Mouse (Mus musculus): ENCODE data around the gene Rps10. TPM values are rescaled to one million over a fixed set of nuclear protein-coding genes. Genes with fewer than 3 reads are reported as not detected.
"Not testable (repeated sequence)": the region's sequence is repeated elsewhere in the genome, so short reads cannot be mapped to it uniquely, and the experiment has no call there.

Gene Rps10
- polyA plus RNA-seq, 1 experiment from 2014 or later, result 835 TPM

DNA sequence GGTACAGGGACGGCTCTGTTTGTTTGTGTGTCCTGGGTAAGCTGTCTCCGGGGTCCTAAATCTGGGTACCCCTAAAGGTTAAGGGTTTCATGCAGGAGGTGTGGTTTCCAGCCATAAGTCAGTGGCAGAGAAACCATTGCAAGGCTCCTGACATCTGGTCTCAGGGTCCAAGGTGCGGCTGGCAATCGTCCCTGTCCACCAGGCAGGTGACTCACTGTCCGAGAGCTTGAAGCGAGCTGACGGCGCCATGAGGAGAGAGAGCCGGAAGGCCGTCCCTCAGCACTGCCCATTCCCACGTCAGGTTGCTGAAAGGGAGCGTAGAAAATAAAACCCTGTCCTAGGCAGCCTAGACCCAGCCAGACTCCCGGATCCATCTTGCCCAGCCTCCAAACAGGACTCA, 14.1 kb upstream of the Rps10 start:
- ATAC-seq (replicated peaks; ENCODE audit: low FRiP score), result no peak
- H3K9ac ChIP-seq (ENCODE audit: low read length), result no peak overlapping the region
- no peaks in the 10 kb centered on the region for H3K36me3 ChIP-seq (ENCODE audit: control insufficient read depth, insufficient read depth, low read length)
- DNase-seq (ENCODE audit: low spot score), result no peak
- WGBS, result 82% methylated on average over 13 of the region's 13 CpGs
- H3K4me2 ChIP-seq (ENCODE audit: low read depth, low read length, severe bottlenecking), result no peak overlapping the region
- H3K27me3 ChIP-seq (ENCODE audit: control insufficient read depth, insufficient read depth, low read length), result peaks cover 10% of the 10 kb centered on the region
- no peaks in the 10 kb centered on the region for H3K9me3 ChIP-seq (ENCODE audit: control insufficient read depth, low read length)
- no peaks in the 10 kb centered on the region; the same call in 1 of the 2 replicates for H3K4me1 ChIP-seq (replicated peaks; ENCODE audit: control insufficient read depth, insufficient read depth, low read length)
- H3K27ac ChIP-seq (ENCODE audit: low read depth, low read length), result no peak overlapping the region
- no peak overlapping the region for H3K4me3 ChIP-seq (ENCODE audit: low read depth, low read length)

DNA sequence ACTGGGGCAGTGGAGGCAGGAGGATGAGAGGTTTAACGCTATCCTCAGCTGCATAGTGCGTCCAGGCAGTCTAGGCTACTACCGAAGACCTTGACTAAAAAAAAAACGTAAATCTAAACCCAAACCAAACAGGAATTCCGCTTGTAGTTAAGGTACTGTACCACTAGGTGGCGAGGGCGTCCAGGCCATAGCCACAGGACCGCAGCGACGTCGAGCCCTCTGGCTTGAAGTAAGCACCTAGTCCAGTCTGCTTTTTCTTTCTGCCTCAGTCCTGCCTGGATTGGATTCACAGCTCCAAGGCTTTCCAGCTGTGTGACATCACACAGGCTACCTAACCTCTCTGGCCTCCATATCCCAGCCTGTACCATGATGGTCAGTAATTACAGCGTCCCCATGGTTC, 13.7 kb upstream of the Rps10 start:
- ATAC-seq (replicated peaks; ENCODE audit: low FRiP score), result no peak
- H3K27ac ChIP-seq (ENCODE audit: low read depth, low read length), result no peak overlapping the region
- 12% methylated on average over 12 of the region's 12 CpGs for WGBS

DNA sequence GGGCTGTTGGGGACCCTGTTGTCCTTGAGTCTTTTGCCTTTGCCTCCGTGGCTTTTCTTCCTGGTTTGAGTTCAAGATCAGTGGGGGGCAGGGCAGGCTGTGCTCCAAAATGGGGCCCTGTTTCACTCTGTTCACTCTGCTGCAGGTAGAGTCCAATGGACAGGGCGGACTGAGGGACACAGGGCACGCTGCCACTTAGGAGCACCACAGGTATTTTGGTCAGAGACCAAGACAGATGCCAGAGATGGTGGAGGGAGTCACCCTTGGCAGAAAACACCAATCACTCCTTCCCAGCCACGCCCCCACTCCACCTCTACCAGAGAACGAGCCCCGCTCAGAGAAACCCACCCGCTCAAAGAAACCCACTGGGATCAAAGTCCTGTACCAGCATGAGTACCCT, 9.3 kb upstream of the Rps10 start:
- 52% methylated on average over 7 of the region's 7 CpGs for WGBS
- no peak for ATAC-seq (replicated peaks; ENCODE audit: low FRiP score)
- no peaks in the 10 kb centered on the region for H3K36me3 ChIP-seq (ENCODE audit: control insufficient read depth, insufficient read depth, low read length)

More for the DNA sequence above, 13.7 kb upstream of the Rps10 start:
- Histone ChIP-seq H3K36me3 (ENCODE audit: control insufficient read depth, insufficient read depth, low read length) (no peaks in the 10 kb centered on the region), H3K4me1 (replicated peaks; ENCODE audit: control insufficient read depth, insufficient read depth, low read length) (no peaks in the 10 kb centered on the region), H3K9me3 (ENCODE audit: control insufficient read depth, low read length) (no peaks in the 10 kb centered on the region), H3K27me3 (ENCODE audit: control insufficient read depth, insufficient read depth, low read length) (peaks cover 5% of the 10 kb centered on the region), H3K4me3 (ENCODE audit: low read depth, low read length) (no peak overlapping the region), H3K4me2 (ENCODE audit: low read depth, low read length, severe bottlenecking) (no peak overlapping the region), H3K9ac (ENCODE audit: low read length) (no peak overlapping the region)
- DNase-seq (ENCODE audit: low spot score), result peak; percentile 83

DNA sequence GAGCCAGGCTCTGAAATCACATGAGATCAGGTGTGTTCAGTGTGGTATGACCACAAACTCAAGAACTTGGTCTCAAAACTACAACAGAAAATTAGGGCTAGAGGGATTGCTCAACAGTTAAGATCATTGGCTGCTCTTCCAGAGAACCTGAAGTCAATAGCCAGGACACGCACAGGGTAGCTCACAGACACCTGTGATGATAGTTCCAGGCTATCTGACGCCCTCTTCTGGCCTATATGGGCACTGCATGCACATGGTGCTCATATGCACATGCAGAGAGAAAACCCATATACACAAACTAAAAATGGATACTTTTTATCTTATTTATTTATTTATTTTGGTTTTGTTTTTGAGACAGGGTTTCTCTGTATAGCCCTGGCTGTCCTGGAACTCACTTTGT, 8.1 kb upstream of the Rps10 start:
- Histone ChIP-seq H3K9ac (ENCODE audit: low read length) (no peak overlapping the region), H3K4me2 (ENCODE audit: low read depth, low read length, severe bottlenecking) (no peak overlapping the region), H3K4me3 (ENCODE audit: low read depth, low read length) (no peak overlapping the region), H3K4me1 (replicated peaks; ENCODE audit: control insufficient read depth, insufficient read depth, low read length) (no peaks in the 10 kb centered on the region), H3K36me3 (ENCODE audit: control insufficient read depth, insufficient read depth, low read length) (no peaks in the 10 kb centered on the region), H3K27me3 (ENCODE audit: control insufficient read depth, insufficient read depth, low read length) (no peaks in the 10 kb centered on the region), H3K9me3 (ENCODE audit: control insufficient read depth, low read length) (no peaks in the 10 kb centered on the region), H3K27ac (ENCODE audit: low read depth, low read length) (no peak overlapping the region)
- no peak for DNase-seq (ENCODE audit: low spot score)
- 29% methylated on average over 2 of the region's 2 CpGs for WGBS
- no peak for ATAC-seq (replicated peaks; ENCODE audit: low FRiP score)

More for the DNA sequence above, 9.3 kb upstream of the Rps10 start:
- Histone ChIP-seq H3K9me3 (ENCODE audit: control insufficient read depth, low read length) (no peaks in the 10 kb centered on the region), H3K4me2 (ENCODE audit: low read depth, low read length, severe bottlenecking) (no peak overlapping the region), H3K4me3 (ENCODE audit: low read depth, low read length) (no peak overlapping the region), H3K4me1 (replicated peaks; ENCODE audit: control insufficient read depth, insufficient read depth, low read length) (no peaks in the 10 kb centered on the region), H3K27ac (ENCODE audit: low read depth, low read length) (no peak overlapping the region), H3K9ac (ENCODE audit: low read length) (no peak overlapping the region), H3K27me3 (ENCODE audit: control insufficient read depth, insufficient read depth, low read length) (no peaks in the 10 kb centered on the region)
- no peak for DNase-seq (ENCODE audit: low spot score)

- Histone ChIP-seq H3K9ac (ENCODE audit: low read length) (no peak overlapping the region), H3K4me2 (ENCODE audit: low read depth, low read length, severe bottlenecking) (no peak overlapping the region), H3K4me3 (ENCODE audit: low read depth, low read length) (no peak overlapping the region), H3K36me3 (ENCODE audit: control insufficient read depth, insufficient read depth, low read length) (no peaks in the 10 kb centered on the region), H3K27ac (ENCODE audit: low read depth, low read length) (no peak overlapping the region), H3K27me3 (ENCODE audit: control insufficient read depth, insufficient read depth, low read length) (no peaks in the 10 kb centered on the region), H3K9me3 (ENCODE audit: control insufficient read depth, low read length) (no peaks in the 10 kb centered on the region), H3K4me1 (replicated peaks; ENCODE audit: control insufficient read depth, insufficient read depth, low read length) (no peaks in the 10 kb centered on the region)
- DNase-seq (ENCODE audit: low spot score) (no peak), ATAC-seq (replicated peaks; ENCODE audit: low FRiP score) (no peak)
- 82% methylated on average over 9 of the region's 9 CpGs for WGBS
Measured at GRCm38 (mm10) chr17:27643756-27644155, 7.3 kb upstream of the Rps10 start.

GRCm38 (mm10) chr17:27643101-27643500, 6.6 kb upstream of the Rps10 start:
- H3K36me3 ChIP-seq (ENCODE audit: control insufficient read depth, insufficient read depth, low read length), result no peaks in the 10 kb centered on the region
- H3K9me3 ChIP-seq (ENCODE audit: control insufficient read depth, low read length), result no peaks in the 10 kb centered on the region
- WGBS, result 59% methylated on average over 6 of the region's 6 CpGs
- no peak overlapping the region for H3K9ac ChIP-seq (ENCODE audit: low read length)
- H3K4me3 ChIP-seq (ENCODE audit: low read depth, low read length), result no peak overlapping the region
- ATAC-seq (replicated peaks; ENCODE audit: low FRiP score), result no peak
- H3K27ac ChIP-seq (ENCODE audit: low read depth, low read length), result no peak overlapping the region
- H3K4me2 ChIP-seq (ENCODE audit: low read depth, low read length, severe bottlenecking), result no peak overlapping the region
- no peaks in the 10 kb centered on the region for H3K27me3 ChIP-seq (ENCODE audit: control insufficient read depth, insufficient read depth, low read length)
- no peak for DNase-seq (ENCODE audit: low spot score)
- H3K4me1 ChIP-seq (replicated peaks; ENCODE audit: control insufficient read depth, insufficient read depth, low read length), result no peaks in the 10 kb centered on the region

DNA sequence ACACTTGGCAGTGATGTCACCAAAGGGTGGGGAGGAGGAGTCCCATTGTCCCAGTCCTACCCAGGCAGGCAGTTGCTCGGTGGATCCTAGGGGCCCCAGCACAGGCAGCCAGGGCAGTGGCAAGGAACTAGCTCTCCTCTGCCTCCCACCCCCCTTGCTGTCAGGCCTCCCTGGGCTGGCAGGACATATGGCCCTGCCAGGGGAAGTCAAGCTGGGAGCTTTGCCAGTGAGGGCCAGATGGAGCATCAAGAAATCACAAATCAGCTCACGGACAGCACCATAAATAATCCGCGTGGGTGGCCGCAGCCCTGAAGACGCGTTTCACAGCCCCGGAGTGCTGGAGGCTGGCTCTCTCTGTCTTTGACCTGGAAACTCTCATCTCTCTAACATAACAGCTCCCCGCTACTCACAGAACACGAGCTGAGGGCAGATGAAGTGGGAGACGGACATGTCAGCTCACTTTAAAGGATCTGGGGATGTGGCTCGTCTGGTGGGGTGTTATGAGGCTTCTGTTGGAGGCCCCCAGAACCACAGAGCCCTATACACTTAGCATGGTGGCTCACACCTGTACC, 6.1 kb upstream of the Rps10 start:
- WGBS, result 52% methylated on average over 12 of the region's 12 CpGs
- H3K4me2 ChIP-seq (ENCODE audit: low read depth, low read length, severe bottlenecking), result no peak overlapping the region
- ATAC-seq (replicated peaks; ENCODE audit: low FRiP score) (peak; percentile 27; the same call in 1 of the 2 replicates), DNase-seq (ENCODE audit: low spot score) (no peak)
- no peaks in the 10 kb centered on the region for H3K27me3 ChIP-seq (ENCODE audit: control insufficient read depth, insufficient read depth, low read length)
- no peak overlapping the region for H3K4me3 ChIP-seq (ENCODE audit: low read depth, low read length)
- no peaks in the 10 kb centered on the region for H3K36me3 ChIP-seq (ENCODE audit: control insufficient read depth, insufficient read depth, low read length)
- no peak overlapping the region for H3K27ac ChIP-seq (ENCODE audit: low read depth, low read length)
- H3K9me3 ChIP-seq (ENCODE audit: control insufficient read depth, low read length), result no peaks in the 10 kb centered on the region
- no peaks in the 10 kb centered on the region for H3K4me1 ChIP-seq (replicated peaks; ENCODE audit: control insufficient read depth, insufficient read depth, low read length)
- H3K9ac ChIP-seq (ENCODE audit: low read length), result no peak overlapping the region

GRCm38 (mm10) chr17:27639851-27640250, 3.4 kb upstream of the Rps10 start:
- not testable (repeated sequence) for H3K4me2 ChIP-seq (ENCODE audit: low read depth, low read length, severe bottlenecking); H3K27me3 ChIP-seq (ENCODE audit: control insufficient read depth, insufficient read depth, low read length); H3K27ac ChIP-seq (ENCODE audit: low read depth, low read length); H3K9ac ChIP-seq (ENCODE audit: low read length); H3K4me3 ChIP-seq (ENCODE audit: low read depth, low read length); H3K9me3 ChIP-seq (ENCODE audit: control insufficient read depth, low read length); H3K4me1 ChIP-seq (replicated peaks; ENCODE audit: control insufficient read depth, insufficient read depth, low read length); H3K36me3 ChIP-seq (ENCODE audit: control insufficient read depth, insufficient read depth, low read length); ATAC-seq (replicated peaks; ENCODE audit: low FRiP score)
- WGBS, result 94% methylated on average over 6 of the region's 6 CpGs
- peak; percentile 20 for DNase-seq (ENCODE audit: low spot score)

DNA sequence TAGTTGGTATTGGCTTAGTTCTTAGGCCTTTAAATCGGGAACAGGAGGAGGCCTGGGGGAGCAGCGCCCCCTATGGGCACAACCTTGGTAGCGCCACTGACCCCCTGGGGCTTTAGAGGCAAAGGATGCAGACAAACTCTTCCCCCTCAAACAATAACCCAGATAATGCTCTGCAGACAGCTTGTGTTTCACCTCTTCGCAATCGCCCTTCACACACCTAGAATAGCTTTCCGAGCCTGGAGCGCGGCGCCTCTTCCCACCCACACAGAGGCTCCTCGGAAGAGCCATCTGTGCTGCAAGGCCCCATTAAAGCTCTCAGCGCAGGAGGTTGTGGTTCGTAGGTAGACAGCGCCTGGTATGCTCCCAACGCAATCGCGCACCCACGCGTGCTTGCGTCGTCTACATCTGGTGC, 2.5 kb upstream of the Rps10 start:
- Histone ChIP-seq H3K36me3 (ENCODE audit: control insufficient read depth, insufficient read depth, low read length) (no peaks in the 10 kb centered on the region), H3K9ac (ENCODE audit: low read length) (no peak overlapping the region), H3K4me1 (replicated peaks; ENCODE audit: control insufficient read depth, insufficient read depth, low read length) (no peaks in the 10 kb centered on the region), H3K9me3 (ENCODE audit: control insufficient read depth, low read length) (no peaks in the 10 kb centered on the region), H3K4me2 (ENCODE audit: low read depth, low read length, severe bottlenecking) (no peak overlapping the region), H3K27me3 (ENCODE audit: control insufficient read depth, insufficient read depth, low read length) (no peaks in the 10 kb centered on the region), H3K4me3 (ENCODE audit: low read depth, low read length) (no peak overlapping the region), H3K27ac (ENCODE audit: low read depth, low read length) (no peak overlapping the region)
- DNase-seq (ENCODE audit: low spot score) (no peak), ATAC-seq (replicated peaks; ENCODE audit: low FRiP score) (no peak)
- 77% methylated on average over 20 of the region's 20 CpGs for WGBS
